Mouse (Mus musculus) pancreas, adult 10 weeks (tissue): ENCODE data around the gene Rchy1. TPM values are rescaled to one million over a fixed set of nuclear protein-coding genes. Genes with fewer than 3 reads are reported as not detected.

Experiments used
- polyA plus RNA-seq: library from polyadenylated mRNA; stranded (reverse); fragments of 350-450 nt; fragmentation: Illumina TruSeq; extraction: RNeasy Lipid Tissue Mini Kit (QIAGEN cat#74804); gene quantifications from one replicate; pipeline ENCODE4 v1.2.3, GENCODE M21; 2015; ENCODE audit warnings: low read depth, low replicate concordance; ENCODE audit not compliant: insufficient read depth

Rchy1 gene
- 18.4 TPM for polyA plus RNA-seq

DNA sequence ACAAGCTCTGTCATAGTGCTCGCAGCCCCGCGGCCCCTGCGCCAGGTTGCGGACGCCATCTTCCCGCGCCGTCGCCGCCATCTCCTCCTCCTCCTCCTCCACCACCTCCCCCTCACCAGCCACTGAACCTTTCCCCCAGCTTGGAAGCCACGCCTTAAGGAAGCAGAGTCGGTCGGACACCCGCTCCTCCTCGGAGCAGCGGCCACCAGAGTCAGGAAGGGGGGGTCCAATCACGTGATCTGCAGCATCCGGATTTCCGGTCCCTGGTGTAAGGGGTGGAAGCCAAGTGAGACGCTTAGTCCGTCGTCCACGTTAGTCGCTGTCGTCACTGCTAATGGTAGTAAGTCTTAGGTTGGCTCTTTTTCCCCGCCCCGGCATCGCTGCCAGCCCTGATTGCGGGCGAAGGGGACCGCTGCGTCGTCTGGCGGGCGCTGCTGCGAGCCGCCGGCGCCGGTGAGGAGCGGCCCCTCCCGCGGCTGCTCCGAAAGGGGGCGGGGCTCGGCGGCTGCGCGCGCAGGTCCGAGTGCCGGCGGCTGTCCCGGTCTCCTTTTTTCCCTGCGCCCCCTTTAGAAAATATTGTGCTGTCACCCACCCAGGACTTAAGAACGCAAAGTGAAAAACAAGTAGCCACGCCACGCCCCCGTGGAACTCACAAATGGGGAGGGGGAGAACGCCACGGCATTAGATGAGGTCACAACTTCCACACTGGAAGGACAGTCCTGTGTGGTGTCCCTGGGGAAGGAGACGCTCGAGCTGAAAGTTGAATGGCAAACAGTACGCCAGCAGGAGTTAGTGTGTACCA, at the start of gene Rchy1:
Gene Rchy1, minus strand, starts transcription at position 430 of the 802 bp plus-strand sequence.

DNA sequence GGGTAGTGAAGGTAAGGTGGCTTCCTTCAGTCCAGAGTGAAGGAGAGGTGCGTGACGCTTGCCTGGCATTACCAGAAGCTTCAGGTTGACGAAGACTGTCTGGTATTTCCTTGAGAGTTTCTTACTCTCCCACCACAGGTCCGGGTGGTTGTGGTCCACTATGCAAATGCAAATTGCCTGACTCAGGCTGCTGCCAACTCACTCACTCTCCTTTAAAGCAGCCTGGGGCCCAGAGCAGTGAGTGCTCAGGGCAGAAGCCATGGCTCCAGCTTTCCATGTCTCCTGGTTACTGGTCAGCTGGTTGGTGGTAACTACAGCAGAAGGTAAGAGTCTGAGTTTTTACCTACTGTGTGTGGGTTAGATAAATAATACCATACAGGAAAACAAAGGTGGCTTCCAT, 24.4 kb upstream of the Rchy1 start, which contains the start of gene Odaph:
Gene Odaph, plus strand, starts transcription at position 240 of the 400 bp plus-strand sequence.

Other genes starting within 250 kb of the Rchy1 start
- gene Odaph, start 24.4 kb upstream of the Rchy1 start, polyA plus RNA-seq: not detected
- gene Cdkl2, start 80.8 kb upstream of the Rchy1 start, polyA plus RNA-seq: 2.6 TPM
- 13.7 TPM for gene G3bp2, start 120.7 kb upstream of the Rchy1 start, polyA plus RNA-seq
- 24.5 TPM for gene Uso1, start 174.9 kb upstream of the Rchy1 start, polyA plus RNA-seq